Mouse (Mus musculus) intestine, postnatal 0 days (tissue): ENCODE data around the gene Trio. TPM values are rescaled to one million over a fixed set of nuclear protein-coding genes. Genes with fewer than 3 reads are reported as not detected.

Experiments used
- ATAC-seq: fragments of 200-750 bp; cut with Nextera tagmentation; 2 replicates; pipeline ENCODE4 v1.8.0; 2017; ENCODE audit warnings: mild to moderate bottlenecking, moderate TSS enrichment, moderate library complexity
- H3K27ac ChIP-seq: fragments of 300-500 bp; sonication (generic); 2 replicates; pipeline ENCODE4 v1.5.1; 2014; ENCODE audit warnings: mild to moderate bottlenecking, low read depth, low read length, moderate library complexity
- H3K27me3 ChIP-seq: fragments of 300-500 bp; sonication (generic); replicated peaks from 2 replicates; pipeline ENCODE4 v1.6.1; 2014; ENCODE audit warnings: low read length, mixed read lengths; ENCODE audit not compliant: control insufficient read depth, insufficient read depth
- H3K36me3 ChIP-seq: fragments of 300-500 bp; sonication (generic); 2 replicates; pipeline ENCODE4 v1.6.1; 2014; ENCODE audit warnings: mild to moderate bottlenecking, moderate library complexity; ENCODE audit not compliant: control insufficient read depth, insufficient read depth
- H3K4me1 ChIP-seq: fragments of 300-500 bp; sonication (generic); replicated peaks from 2 replicates; pipeline ENCODE4 v1.6.1; 2014; ENCODE audit warnings: antibody characterized with exemption, low read length, mixed read lengths; ENCODE audit not compliant: control insufficient read depth, insufficient read depth
- H3K4me2 ChIP-seq: fragments of 300-500 bp; sonication (generic); replicated peaks from 2 replicates; pipeline ENCODE4 v1.6.1; 2014; ENCODE audit warnings: low read depth, mild to moderate bottlenecking, moderate library complexity
- H3K4me3 ChIP-seq: fragments of 300-500 bp; sonication (generic); 2 replicates; pipeline ENCODE4 v1.5.1; 2014; ENCODE audit warnings: low read depth, low read length
- H3K9ac ChIP-seq: fragments of 300-500 bp; sonication (generic); 2 replicates; pipeline ENCODE4 v1.6.1; 2014; ENCODE audit warnings: mild to moderate bottlenecking, low read depth, low read length
- H3K9me3 ChIP-seq: fragments of 300-500 bp; sonication (generic); 2 replicates; pipeline ENCODE4 v1.6.1; 2016; ENCODE audit warnings: mixed run types; ENCODE audit not compliant: control insufficient read depth
- CTCF ChIP-seq: sonication (generic); IDR thresholded peaks from 2 replicates; pipeline ENCODE4 v1.5.1; 2016; ENCODE audit warnings: low read depth, mild to moderate bottlenecking, control low read depth, antibody characterized with exemption, moderate library complexity
- WGBS: fragments of 180-500 bp; shearing (Covaris S2); extraction: QIAGEN DNeasy Blood & Tissue Kit; methylation state at CpG from one replicate; pipeline ENCODE4 v1.1.7; 2014; 5-methylcytosine and 5-hydroxymethylcytosine counted together
- polyA plus RNA-seq: library from polyadenylated mRNA; unstranded; fragments of >200 nt; fragmentation: Nextera tagmentation; extraction: Ambion mirVana; gene quantifications from 2 replicates; pipeline ENCODE4 v1.2.1, GENCODE M21; 2015

The Trio gene
- polyA plus RNA-seq, 1 experiment from 2014 or later = 10.0 TPM

GRCm38 (mm10) chr15:27822461-27822860 is 203.2 kb downstream of the Trio start:
- no peak for TF ChIP-seq CTCF
- WGBS = 94% methylated on average over 4 of the region's 4 CpGs
- Histone ChIP-seq H3K27me3 (no peaks in the 10 kb centered on the region), H3K9me3 (no peaks in the 10 kb centered on the region), H3K4me1 (no peaks in the 10 kb centered on the region), H3K27ac (no peak overlapping the region), H3K4me3 (no peak overlapping the region), H3K4me2 (no peak overlapping the region), H3K9ac (no peak overlapping the region), H3K36me3 (peaks cover 73% of the 10 kb centered on the region)
- ATAC-seq = no peak

GRCm38 (mm10) chr15:27821651-27822364 is 203.8 kb downstream of the Trio start:
- Histone ChIP-seq H3K9me3 (no peaks in the 10 kb centered on the region), H3K27me3 (no peaks in the 10 kb centered on the region), H3K4me3 (no peak overlapping the region), H3K9ac (no peak overlapping the region), H3K4me1 (no peaks in the 10 kb centered on the region), H3K27ac (no peak overlapping the region), H3K4me2 (no peak overlapping the region), H3K36me3 (peaks cover 73% of the 10 kb centered on the region)
- 88% methylated on average over 11 of the region's 11 CpGs for WGBS
- ATAC-seq = no peak
- TF ChIP-seq CTCF = no peak

GRCm38 (mm10) chr15:27817096-27817495 is 208.6 kb downstream of the Trio start:
- Histone ChIP-seq H3K9ac (no peak overlapping the region), H3K36me3 (peaks cover 82% of the 10 kb centered on the region), H3K4me1 (no peaks in the 10 kb centered on the region), H3K4me3 (no peak overlapping the region), H3K4me2 (no peak overlapping the region), H3K9me3 (no peaks in the 10 kb centered on the region), H3K27me3 (no peaks in the 10 kb centered on the region), H3K27ac (no peak overlapping the region)
- TF ChIP-seq CTCF = no peak
- ATAC-seq = no peak
- WGBS = 78% methylated on average over 10 of the region's 10 CpGs

GRCm38 (mm10) chr15:27814677-27815391 is 210.8 kb downstream of the Trio start:
- H3K4me3 ChIP-seq = no peak overlapping the region
- H3K9me3 ChIP-seq = no peaks in the 10 kb centered on the region
- H3K4me1 ChIP-seq = no peaks in the 10 kb centered on the region
- H3K27ac ChIP-seq = no peak overlapping the region
- no peak overlapping the region for H3K4me2 ChIP-seq
- ATAC-seq = no peak
- no peaks in the 10 kb centered on the region for H3K27me3 ChIP-seq
- H3K36me3 ChIP-seq = peaks cover 66% of the 10 kb centered on the region
- 73% methylated on average over 6 of the region's 6 CpGs for WGBS
- no peak overlapping the region for H3K9ac ChIP-seq
- no peak for TF ChIP-seq CTCF

GRCm38 (mm10) chr15:27810793-27811488 is 214.7 kb downstream of the Trio start:
- no peak for TF ChIP-seq CTCF
- H3K4me3 ChIP-seq = no peak overlapping the region
- WGBS = 82% methylated on average over 12 of the region's 12 CpGs
- H3K27ac ChIP-seq = 0 out of 2 replicates have a peak overlapping the region, but pooled peaks have one; percentile 15
- no peaks in the 10 kb centered on the region for H3K4me1 ChIP-seq
- peaks cover 29% of the 10 kb centered on the region for H3K36me3 ChIP-seq
- ATAC-seq = no peak
- H3K4me2 ChIP-seq = no peak overlapping the region
- H3K9ac ChIP-seq = no peak overlapping the region
- H3K27me3 ChIP-seq = no peaks in the 10 kb centered on the region
- H3K9me3 ChIP-seq = no peaks in the 10 kb centered on the region

- H3K9ac ChIP-seq = no peak overlapping the region
- H3K4me1 ChIP-seq = no peaks in the 10 kb centered on the region
- H3K4me3 ChIP-seq = no peak overlapping the region
- no peaks in the 10 kb centered on the region for H3K27me3 ChIP-seq
- no peak overlapping the region for H3K4me2 ChIP-seq
- TF ChIP-seq CTCF = no peak
- no peak overlapping the region for H3K27ac ChIP-seq
- WGBS = 44% methylated on average over 7 of the region's 7 CpGs
- no peaks in the 10 kb centered on the region for H3K9me3 ChIP-seq
- ATAC-seq = no peak
- peaks cover 30% of the 10 kb centered on the region for H3K36me3 ChIP-seq
Measured at GRCm38 (mm10) chr15:27810262-27810661, 215.4 kb downstream of the Trio start.
